Mouse (Mus musculus): ENCODE measurements around the gene Vsig10l. TPM values are rescaled to one million over a fixed set of nuclear protein-coding genes. Genes with fewer than 3 reads are reported as not detected.

The Vsig10l gene
- 1 to 10 TPM; 1.4 to 3.8 TPM for total RNA-seq (2021)
- long read RNA-seq, experiment 1, partial matches to known transcripts: 1 of 8 reads
- long read RNA-seq, experiment 1, other reads (novel, unspliced or antisense): 7 of 8 reads
- long read RNA-seq, experiment 2, partial matches to known transcripts: 0 of 1 reads
- long read RNA-seq, experiment 2, other reads (novel, unspliced or antisense): 1 of 1 reads

- no peak for DNase-seq
These were observed at the start of gene Vsig10l for GRCm38 (mm10) chr7:43462851-43463250. Vsig10l (plus strand) TSS chr7:43463151.

GRCm38 (mm10) chr7:43417298-43417697, 45.7 kb upstream of the Vsig10l start:
- DNase-seq: no peak

- peak; percentile 89 for DNase-seq
These were observed 39.8 kb upstream of the Vsig10l start for GRCm38 (mm10) chr7:43422995-43423617.

GRCm38 (mm10) chr7:43423991-43424625, 38.8 kb upstream of the Vsig10l start:
- no peak for DNase-seq

- DNase-seq: no peak
These were observed 35.5 kb upstream of the Vsig10l start, which contains the start of gene Lim2 for GRCm38 (mm10) chr7:43427406-43427805. Lim2 (plus strand) TSS chr7:43427670.

GRCm38 (mm10) chr7:43429500-43429899, 33.5 kb upstream of the Vsig10l start:
- no peak for DNase-seq

- DNase-seq: no peak
These were observed 30.1 kb upstream of the Vsig10l start for GRCm38 (mm10) chr7:43432891-43433290.

- DNase-seq: no peak
These were observed 28.3 kb upstream of the Vsig10l start for GRCm38 (mm10) chr7:43434676-43435075.

GRCm38 (mm10) chr7:43436341-43437255, 26.4 kb upstream of the Vsig10l start, which contains the start of gene Nkg7:
Nkg7 (plus strand) TSS chr7:43437073.
- no peak for DNase-seq

- DNase-seq: no peak
These were observed 24.3 kb upstream of the Vsig10l start for GRCm38 (mm10) chr7:43438611-43439010.

- no peak for DNase-seq
These were observed 22.5 kb upstream of the Vsig10l start, which contains the start of gene Cldnd2 for GRCm38 (mm10) chr7:43440482-43440881. Cldnd2 (plus strand) TSS chr7:43440782.

- no peak for DNase-seq
These were observed 21.9 kb upstream of the Vsig10l start for GRCm38 (mm10) chr7:43441071-43441470.

- DNase-seq: no peak
These were observed 20.3 kb upstream of the Vsig10l start for GRCm38 (mm10) chr7:43442684-43443083.

- peak; percentile 67 for DNase-seq
These were observed 19.6 kb upstream of the Vsig10l start for GRCm38 (mm10) chr7:43443126-43443916.

GRCm38 (mm10) chr7:43443917-43444293, 19.0 kb upstream of the Vsig10l start, which contains the start of the genes Etfb and Gm45233:
Etfb (plus strand) TSS chr7:43444083.
Gm45233 (plus strand) TSS chr7:43444128.
- DNase-seq: peak; percentile 90

- no peak for DNase-seq
These were observed 15.2 kb upstream of the Vsig10l start for GRCm38 (mm10) chr7:43447801-43448200.

GRCm38 (mm10) chr7:43448246-43448645, 14.7 kb upstream of the Vsig10l start:
- no peak for DNase-seq

GRCm38 (mm10) chr7:43449811-43450210, 13.1 kb upstream of the Vsig10l start:
- no peak for DNase-seq

- no peak for DNase-seq
These were observed 11.2 kb upstream of the Vsig10l start for GRCm38 (mm10) chr7:43451726-43452125.

GRCm38 (mm10) chr7:43452609-43453008, 10.3 kb upstream of the Vsig10l start:
- DNase-seq: no peak

- no peak for DNase-seq
These were observed 9.2 kb upstream of the Vsig10l start for GRCm38 (mm10) chr7:43453599-43454355.

Measured in gastrocnemius, postnatal 10 days (tissue).